Mouse (Mus musculus): ENCODE measurements around the gene Tspan31. TPM values are rescaled to one million over a fixed set of nuclear protein-coding genes. Genes with fewer than 3 reads are reported as not detected.

Gene Tspan31
- polyA plus RNA-seq, 1 experiment from 2014 or later, result 123 TPM

DNA sequence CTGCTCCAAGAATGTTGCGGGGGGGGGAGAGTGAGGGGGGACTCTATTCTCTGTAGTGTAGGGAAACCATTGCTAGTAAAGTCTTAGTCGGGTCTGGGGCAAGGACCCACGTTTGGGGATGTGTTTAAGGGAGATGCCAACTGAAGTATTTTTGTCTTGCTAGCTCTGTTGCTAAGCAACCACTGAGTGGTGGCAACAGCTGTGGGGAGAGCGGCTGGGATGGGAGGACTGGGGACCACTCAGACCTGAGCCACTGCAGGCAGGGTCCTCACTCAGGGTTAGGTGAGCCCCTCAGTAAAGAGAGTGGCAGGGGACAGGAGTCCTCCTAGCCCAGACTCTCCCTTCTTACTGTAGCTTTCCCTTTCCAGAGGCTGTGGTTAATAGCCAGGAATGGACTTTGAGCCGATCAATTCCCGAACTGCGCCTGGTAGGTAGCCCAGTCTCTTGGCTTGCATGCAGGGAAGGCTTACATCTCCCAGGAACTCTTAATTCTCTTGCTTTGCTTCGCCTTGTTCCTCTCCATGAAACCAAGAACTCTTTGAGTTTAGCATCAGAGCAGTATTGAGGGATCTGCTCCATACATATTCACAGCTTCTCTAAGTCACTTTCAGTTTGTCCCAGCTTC lies 12.0 kb upstream of the Tspan31 start:
- ATAC-seq (ENCODE audit: low FRiP score, low read depth), result no peak
- Histone ChIP-seq H3K9ac (0 out of 2 replicates have a peak overlapping the region, but pooled peaks have one; percentile 90), H3K27ac (replicated peaks) (no peak overlapping the region), H3K9me3 (no peaks in the 10 kb centered on the region), H3K4me2 (peak overlapping the region; percentile 94), H3K27me3 (peaks cover 3% of the 10 kb centered on the region), H3K36me3 (peaks cover 28% of the 10 kb centered on the region), H3K4me3 (peak overlapping the region; percentile 91), H3K4me1 (replicated peaks) (peaks cover 52% of the 10 kb centered on the region)
- 27% methylated on average over 8 of the region's 8 CpGs for WGBS

- Histone ChIP-seq H3K27me3 (no peaks in the 10 kb centered on the region), H3K4me3 (peak overlapping the region; percentile 91), H3K27ac (replicated peaks) (peak overlapping the region; percentile 36; the same call in 1 of the 2 replicates)
These were observed 11.1 kb upstream of the Tspan31 start for GRCm38 (mm10) chr10:127080901-127081780.

GRCm38 (mm10) chr10:127079665-127080391 lies 9.8 kb upstream of the Tspan31 start:
- H3K4me2 ChIP-seq, result peak overlapping the region; percentile 94
- H3K27ac ChIP-seq (replicated peaks), result peak overlapping the region; percentile 93
- ATAC-seq (ENCODE audit: low FRiP score, low read depth), result no peak
- peak overlapping the region; percentile 91 for H3K4me3 ChIP-seq
- H3K4me1 ChIP-seq (replicated peaks), result peaks cover 58% of the 10 kb centered on the region
- H3K36me3 ChIP-seq, result peaks cover 20% of the 10 kb centered on the region
- no peaks in the 10 kb centered on the region for H3K27me3 ChIP-seq
- WGBS, result 1% methylated on average over 50 of the region's 70 CpGs
- peak overlapping the region; percentile 90 for H3K9ac ChIP-seq
- no peaks in the 10 kb centered on the region for H3K9me3 ChIP-seq

More at GRCm38 (mm10) chr10:127080901-127081780, 11.1 kb upstream of the Tspan31 start:
- WGBS, result 1% methylated on average over 48 of the region's 48 CpGs
- H3K36me3 ChIP-seq, result peaks cover 26% of the 10 kb centered on the region
- no peaks in the 10 kb centered on the region for H3K9me3 ChIP-seq
- peak overlapping the region; percentile 90 for H3K9ac ChIP-seq
- peak overlapping the region; percentile 94 for H3K4me2 ChIP-seq
- no peak for ATAC-seq (ENCODE audit: low FRiP score, low read depth)
- H3K4me1 ChIP-seq (replicated peaks), result peaks cover 56% of the 10 kb centered on the region

DNA sequence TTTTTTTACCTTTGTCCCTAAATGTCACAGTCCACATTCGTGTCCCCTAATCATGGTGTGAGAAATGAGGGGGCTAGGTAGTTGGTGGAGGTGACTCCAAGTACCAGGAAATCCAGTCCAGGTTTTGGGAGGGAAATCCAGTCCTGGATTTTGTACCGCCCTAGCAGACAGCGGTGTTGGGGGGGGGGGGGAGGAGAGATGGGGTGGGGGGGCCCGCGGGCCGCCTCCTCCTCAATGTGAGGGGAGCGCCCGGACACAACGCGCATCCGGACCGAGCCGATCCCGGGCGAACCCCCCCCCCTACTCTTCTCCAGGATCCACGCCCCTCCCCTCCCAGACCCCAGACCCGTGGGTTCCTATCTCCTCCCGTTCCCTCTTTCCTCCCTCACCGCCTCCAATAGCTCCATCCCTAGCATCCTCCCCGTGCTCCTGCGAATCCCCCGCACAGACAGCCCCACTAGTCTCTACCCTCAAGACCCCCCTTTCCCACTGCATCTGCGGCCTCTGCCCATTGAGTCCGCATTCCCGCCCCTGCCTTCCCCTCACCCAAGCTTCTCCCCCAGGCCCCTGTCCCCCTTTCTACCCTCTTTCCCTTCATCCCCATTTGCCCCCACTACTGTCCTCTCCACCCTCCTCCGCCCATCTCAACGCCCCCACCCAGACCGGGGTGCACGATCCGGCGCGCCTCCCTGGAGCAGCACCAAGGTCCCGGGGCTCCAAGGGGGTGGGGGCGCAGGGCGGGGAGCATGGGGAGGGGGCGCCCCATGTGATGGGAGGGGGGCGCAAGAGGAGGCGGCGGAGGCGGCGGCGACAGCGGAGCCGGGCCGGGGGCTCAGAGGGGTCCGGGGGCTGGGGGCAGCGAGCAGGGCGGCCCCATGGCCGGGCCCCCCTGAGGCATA lies 8.9 kb upstream of the Tspan31 start:
- Histone ChIP-seq H3K4me1 (replicated peaks) (peaks cover 58% of the 10 kb centered on the region), H3K27me3 (no peaks in the 10 kb centered on the region), H3K4me2 (peak overlapping the region; percentile 94), H3K9me3 (no peaks in the 10 kb centered on the region), H3K27ac (replicated peaks) (peak overlapping the region; percentile 93), H3K4me3 (peak overlapping the region; percentile 91), H3K36me3 (peaks cover 11% of the 10 kb centered on the region; the same call in 1 of the 2 replicates), H3K9ac (peak overlapping the region; percentile 90)
- peak; percentile 81 for ATAC-seq (ENCODE audit: low FRiP score, low read depth)
- under 1% methylated on average over 31 of the region's 49 CpGs for WGBS

GRCm38 (mm10) chr10:127078001-127078676 lies 8.1 kb upstream of the Tspan31 start:
- Histone ChIP-seq H3K4me1 (replicated peaks) (peaks cover 56% of the 10 kb centered on the region), H3K27me3 (no peaks in the 10 kb centered on the region)

GRCm38 (mm10) chr10:127077515-127077914 lies 7.5 kb upstream of the Tspan31 start:
- H3K36me3 ChIP-seq, result no peaks in the 10 kb centered on the region
- peak overlapping the region; percentile 39 for H3K9ac ChIP-seq
- no peaks in the 10 kb centered on the region for H3K9me3 ChIP-seq
- 4% methylated on average over 10 of the region's 10 CpGs for WGBS
- no peaks in the 10 kb centered on the region for H3K27me3 ChIP-seq
- peak overlapping the region; percentile 91 for H3K4me3 ChIP-seq
- peak overlapping the region; percentile 94 for H3K4me2 ChIP-seq
- H3K27ac ChIP-seq (replicated peaks), result peak overlapping the region; percentile 93
- ATAC-seq (ENCODE audit: low FRiP score, low read depth), result no peak
- peaks cover 49% of the 10 kb centered on the region for H3K4me1 ChIP-seq (replicated peaks)

More at GRCm38 (mm10) chr10:127078001-127078676, 8.1 kb upstream of the Tspan31 start:
- Histone ChIP-seq H3K4me3 (peak overlapping the region; percentile 91), H3K9ac (peak overlapping the region; percentile 39), H3K36me3 (peaks cover 4% of the 10 kb centered on the region; the same call in 1 of the 2 replicates), H3K9me3 (no peaks in the 10 kb centered on the region), H3K4me2 (peak overlapping the region; percentile 94), H3K27ac (replicated peaks) (peak overlapping the region; percentile 93)
- WGBS, result under 1% methylated on average over 11 of the region's 12 CpGs
- ATAC-seq (ENCODE audit: low FRiP score, low read depth), result peak; percentile 68

GRCm38 (mm10) chr10:127076082-127076481 lies 6.0 kb upstream of the Tspan31 start:
- no peak for ATAC-seq (ENCODE audit: low FRiP score, low read depth)
- Histone ChIP-seq H3K4me3 (no peak overlapping the region), H3K36me3 (no peaks in the 10 kb centered on the region), H3K4me1 (replicated peaks) (peaks cover 40% of the 10 kb centered on the region), H3K9me3 (no peaks in the 10 kb centered on the region), H3K27me3 (no peaks in the 10 kb centered on the region), H3K4me2 (peak overlapping the region; percentile 16; the same call in 1 of the 2 replicates), H3K9ac (no peak overlapping the region), H3K27ac (replicated peaks) (no peak overlapping the region)
- WGBS, result 41% methylated on average over 4 of the region's 4 CpGs

GRCm38 (mm10) chr10:127075651-127076050 lies 5.6 kb upstream of the Tspan31 start:
- Histone ChIP-seq H3K36me3 (no peaks in the 10 kb centered on the region), H3K9ac (no peak overlapping the region), H3K4me1 (replicated peaks) (peaks cover 40% of the 10 kb centered on the region), H3K4me3 (no peak overlapping the region), H3K27me3 (no peaks in the 10 kb centered on the region), H3K4me2 (no peak overlapping the region), H3K27ac (replicated peaks) (no peak overlapping the region), H3K9me3 (no peaks in the 10 kb centered on the region)
- ATAC-seq (ENCODE audit: low FRiP score, low read depth), result no peak
- WGBS, result 79% methylated on average over 8 of the region's 8 CpGs

DNA sequence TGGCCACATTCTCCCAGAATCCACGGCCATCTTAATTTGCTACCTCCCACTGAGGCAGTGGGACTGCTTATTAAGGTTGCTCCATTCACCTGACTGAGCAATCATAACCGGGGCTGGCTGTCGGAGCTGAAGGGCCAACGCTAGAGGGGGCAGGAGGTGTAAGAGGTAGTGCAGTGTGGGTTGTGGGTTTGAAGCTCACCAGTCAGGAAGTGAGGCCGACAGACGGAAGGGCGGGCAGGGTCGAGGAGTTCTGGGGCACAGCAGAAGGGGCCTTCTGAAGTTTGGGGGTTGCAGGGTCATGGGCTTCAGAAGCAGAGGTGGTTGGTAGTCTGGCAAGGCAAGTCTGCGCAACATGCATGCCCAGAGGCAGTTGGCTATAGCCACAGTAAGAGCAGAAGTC lies 5.0 kb upstream of the Tspan31 start, which contains the start of gene Agap2:
Gene Agap2 (plus strand): TSS at position 205 of the 400 bp plus-strand sequence.
- no peak for ATAC-seq (ENCODE audit: low FRiP score, low read depth)
- H3K27me3 ChIP-seq, result no peaks in the 10 kb centered on the region
- no peak within 1 kb of the TSS for H3K27ac ChIP-seq (replicated peaks)
- H3K9me3 ChIP-seq, result no peaks in the 10 kb centered on the region
- H3K36me3 ChIP-seq, result no peaks in the 10 kb centered on the region
- H3K4me3 ChIP-seq, result no peak within 1 kb of the TSS
- H3K4me2 ChIP-seq, result peak within 1 kb of the TSS; percentile 16; the same call in 1 of the 2 replicates
- WGBS, result 75% methylated on average over 9 of the region's 9 CpGs
- H3K4me1 ChIP-seq (replicated peaks), result peaks cover 35% of the 10 kb centered on the region
- H3K9ac ChIP-seq, result no peak within 1 kb of the TSS

- H3K36me3 ChIP-seq, result no peaks in the 10 kb centered on the region
- no peak overlapping the region for H3K9ac ChIP-seq
- H3K4me1 ChIP-seq (replicated peaks), result peaks cover 36% of the 10 kb centered on the region
- no peak overlapping the region for H3K4me2 ChIP-seq
- H3K9me3 ChIP-seq, result no peaks in the 10 kb centered on the region
- no peak overlapping the region for H3K4me3 ChIP-seq
- WGBS, result 100% methylated on average over 1 of the region's 1 CpGs
- no peak for ATAC-seq (ENCODE audit: low FRiP score, low read depth)
- no peak overlapping the region for H3K27ac ChIP-seq (replicated peaks)
- H3K27me3 ChIP-seq, result no peaks in the 10 kb centered on the region
These were observed 3.9 kb upstream of the Tspan31 start for GRCm38 (mm10) chr10:127073981-127074380.
